Mouse (Mus musculus): Measurements from ENCODE around the gene Ppp2r5c.

The Ppp2r5c gene

GRCm38 (mm10) chr12:110444530-110444929 is 2.4 kb upstream of the Ppp2r5c start:
- no peak for DNase-seq

GRCm38 (mm10) chr12:110445775-110446174 is 1.1 kb upstream of the Ppp2r5c start:
- DNase-seq = no peak

GRCm38 (mm10) chr12:110447306-110447705 is 386 bp downstream of the Ppp2r5c start:
- DNase-seq = peak; percentile 55 to 59

GRCm38 (mm10) chr12:110448767-110449166 is 1.8 kb downstream of the Ppp2r5c start:
- no peak for DNase-seq

GRCm38 (mm10) chr12:110454223-110454622 is 7.3 kb downstream of the Ppp2r5c start:
- peak; percentile 64 to 67 for DNase-seq

- no peak for DNase-seq
Observed at GRCm38 (mm10) chr12:110456024-110456423, 9.1 kb downstream of the Ppp2r5c start.

GRCm38 (mm10) chr12:110458667-110459066 is 11.7 kb downstream of the Ppp2r5c start:
- no peak for DNase-seq

- DNase-seq = no peak
Observed at GRCm38 (mm10) chr12:110460418-110461300, 13.7 kb downstream of the Ppp2r5c start.

- DNase-seq = peak in 1 of 2 experiments; percentile 60
Observed at GRCm38 (mm10) chr12:110463711-110464110, 16.8 kb downstream of the Ppp2r5c start.

- no peak for DNase-seq
Observed at GRCm38 (mm10) chr12:110471426-110471825, 24.5 kb downstream of the Ppp2r5c start.

GRCm38 (mm10) chr12:110472247-110472646 is 25.3 kb downstream of the Ppp2r5c start:
- DNase-seq = no peak

- no peak for DNase-seq
Observed at GRCm38 (mm10) chr12:110474497-110474896, 27.6 kb downstream of the Ppp2r5c start.

- DNase-seq = no peak
Observed at GRCm38 (mm10) chr12:110476561-110476960, 29.6 kb downstream of the Ppp2r5c start.

GRCm38 (mm10) chr12:110477906-110478305 is 31.0 kb downstream of the Ppp2r5c start:
- no peak for DNase-seq

- peak; percentile 68 to 79 for DNase-seq
Observed at GRCm38 (mm10) chr12:110478601-110479008, 31.7 kb downstream of the Ppp2r5c start.

GRCm38 (mm10) chr12:110479268-110479667 is 32.3 kb downstream of the Ppp2r5c start:
- no peak for DNase-seq

GRCm38 (mm10) chr12:110480701-110481100 is 33.8 kb downstream of the Ppp2r5c start:
- no peak for DNase-seq

GRCm38 (mm10) chr12:110483761-110484160 is 36.8 kb downstream of the Ppp2r5c start:
- DNase-seq = peak; percentile 60 to 73

- DNase-seq = no peak
Observed at GRCm38 (mm10) chr12:110484824-110485584, 38.1 kb downstream of the Ppp2r5c start.

GRCm38 (mm10) chr12:110485585-110486331 is 38.8 kb downstream of the Ppp2r5c start:
- peak; percentile 78 to 88 for DNase-seq

GRCm38 (mm10) chr12:110486852-110487251 is 39.9 kb downstream of the Ppp2r5c start:
- no peak for DNase-seq

- no peak for DNase-seq
Observed at GRCm38 (mm10) chr12:110488031-110488430, 41.1 kb downstream of the Ppp2r5c start.

All from thymus, adult 18-20 months (tissue).